Mouse (Mus musculus) forebrain, embryonic 12.5 days (tissue): ENCODE data around the gene Gm28510. TPM values are rescaled to one million over a fixed set of nuclear protein-coding genes. Genes with fewer than 3 reads are reported as not detected.
"Not testable (repeated sequence)": the region's sequence is repeated elsewhere in the genome, so short reads cannot be mapped to it uniquely, and the experiment has no call there.

Experiments used
- ATAC-seq: fragments of 200-750 bp; cut with Nextera tagmentation; 2 replicates; pipeline ENCODE4 v1.8.0; 2017; ENCODE audit warnings: moderate TSS enrichment; ENCODE audit not compliant: low FRiP score
- H3K27ac ChIP-seq: fragments of 300-500 bp; sonication (generic); 2 replicates; pipeline ENCODE4 v1.5.1; 2016; ENCODE audit warnings: mild to moderate bottlenecking
- H3K27me3 ChIP-seq: fragments of 300-500 bp; sonication (generic); 2 replicates; pipeline ENCODE4 v1.6.1; 2016; ENCODE audit warnings: mild to moderate bottlenecking
- H3K36me3 ChIP-seq: fragments of 300-500 bp; sonication (generic); replicated peaks from 2 replicates; pipeline ENCODE4 v1.6.1; 2016; ENCODE audit warnings: mild to moderate bottlenecking
- H3K4me1 ChIP-seq: fragments of 300-500 bp; sonication (generic); 2 replicates; pipeline ENCODE4 v1.6.1; 2016
- H3K4me2 ChIP-seq: fragments of 300-500 bp; sonication (generic); 2 replicates; pipeline ENCODE4 v1.6.1; 2016; ENCODE audit warnings: mild to moderate bottlenecking, moderate library complexity
- H3K4me3 ChIP-seq: fragments of 300-500 bp; sonication (generic); replicated peaks from 2 replicates; pipeline ENCODE4 v1.5.1; 2016; ENCODE audit warnings: mild to moderate bottlenecking
- H3K9ac ChIP-seq: fragments of 300-500 bp; sonication (generic); 2 replicates; pipeline ENCODE4 v1.6.1; 2016; ENCODE audit warnings: mild to moderate bottlenecking
- H3K9me3 ChIP-seq: fragments of 300-500 bp; sonication (generic); 2 replicates; pipeline ENCODE4 v1.6.1; 2016
- WGBS: fragments of 180-500 bp; shearing (Covaris S2); methylation state at CpG from one replicate; pipeline ENCODE4 v1.1.7; 2016; 5-methylcytosine and 5-hydroxymethylcytosine counted together
- polyA plus RNA-seq: library from polyadenylated mRNA; unstranded; fragments of >200 nt; fragmentation: Nextera tagmentation; extraction: Ambion mirVana; gene quantifications from 2 replicates; pipeline ENCODE4 v1.2.1, GENCODE M21; 2016

Gm28510 gene
- not detected in 2 replicates for polyA plus RNA-seq

- WGBS = no CpG with 5 or more reads among the region's 6 CpGs
- not testable (repeated sequence) for H3K36me3 ChIP-seq, H3K4me2 ChIP-seq, ATAC-seq, H3K9me3 ChIP-seq, H3K4me1 ChIP-seq, H3K27me3 ChIP-seq, H3K9ac ChIP-seq, H3K27ac ChIP-seq, H3K4me3 ChIP-seq
These were observed at the start of gene Gm28510 for GRCm38 (mm10) chrY:10412437-10412836. Gene Gm28510 (plus strand): TSS chrY:10412737.

Other genes starting within 250 kb of the Gm28510 start
- not detected in 2 replicates for gene Gm20834, start 88.1 kb upstream of the Gm28510 start, polyA plus RNA-seq
- gene Gm20737, start 123.3 kb downstream of the Gm28510 start, polyA plus RNA-seq = not detected in 2 replicates
- gene Gm21775, start 140.7 kb downstream of the Gm28510 start, polyA plus RNA-seq = not detected in 2 replicates
- not detected in 2 replicates for gene Gm21900, start 203.6 kb downstream of the Gm28510 start, polyA plus RNA-seq